Mouse (Mus musculus): ENCODE data around the gene Adamtsl3.

GRCm38 (mm10) chr7:82556417-82556816 lies 220.9 kb downstream of the Adamtsl3 start:
- no peak for TF ChIP-seq CTCF (IDR thresholded peaks at IDR 0.05; ENCODE audit: low read depth)
- TF ChIP-seq EP300 (IDR thresholded peaks at IDR 0.05; ENCODE audit: low read depth): no peak
